Mouse (Mus musculus) MEL (cell line): ENCODE results near the gene Spem2.

Source experiments
- CTCF ChIP-seq, 3 experiments: IDR thresholded peaks in 2 of 3; conservative IDR thresholded peaks in 1 of 3; 2 replicates each; pipeline ENCODE4 v1.5.1; 2011 to 2012; ENCODE audit warnings: low read length in 3 of 3, low read depth in 2 of 3, mild to moderate bottlenecking in 2 of 3, improper control_type of control experiment in 1 of 3, inconsistent platforms in 1 of 3, mixed read lengths in 1 of 3, moderate library complexity in 1 of 3; ENCODE audit not compliant: control insufficient read depth in 1 of 3, insufficient read depth in 1 of 3, poor library complexity in 1 of 3, severe bottlenecking in 1 of 3
- EP300 ChIP-seq, 2 experiments: IDR thresholded peaks; 2 replicates each; pipeline ENCODE4 v1.6.1; 2011; ENCODE audit warnings: improper control_type of control experiment in 2 of 2, low read length in 2 of 2, low read depth in 1 of 2, mild to moderate bottlenecking in 1 of 2
- GATA1 ChIP-seq: IDR thresholded peaks from 2 replicates; pipeline ENCODE4 v1.6.1; 2011; ENCODE audit warnings: low read depth, low read length, improper control_type of control experiment
- NRF1 ChIP-seq: IDR thresholded peaks from 2 replicates; pipeline ENCODE4 v1.6.1; 2014; ENCODE audit warnings: low read depth, mild to moderate bottlenecking, inconsistent platforms, low read length, improper control_type of control experiment, moderate library complexity; ENCODE audit not compliant: poor library complexity, insufficient read depth, severe bottlenecking
- POLR2A ChIP-seq, 2 experiments: IDR thresholded peaks; 2 replicates each; pipeline ENCODE4 v1.6.1; 2011 to 2012; ENCODE audit warnings: low read length in 2 of 2, mild to moderate bottlenecking in 2 of 2, control low read depth in 1 of 2, improper control_type of control experiment in 1 of 2, low read depth in 1 of 2, moderate library complexity in 1 of 2; ENCODE audit not compliant: control insufficient read depth in 1 of 2, insufficient read depth in 1 of 2, poor library complexity in 1 of 2
- TBP ChIP-seq: IDR thresholded peaks from 2 replicates; pipeline ENCODE4 v1.8.0; 2011; ENCODE audit warnings: low read depth, low read length, improper control_type of control experiment
- TCF12 ChIP-seq: IDR thresholded peaks from 2 replicates; pipeline ENCODE4 v1.6.1; 2014; ENCODE audit warnings: low read depth, mild to moderate bottlenecking, inconsistent platforms, low read length, improper control_type of control experiment, moderate library complexity
- ZNF384 ChIP-seq: IDR thresholded peaks from 2 replicates; pipeline ENCODE4 v1.6.1; 2012; ENCODE audit warnings: low read depth, mild to moderate bottlenecking, inconsistent platforms, low read length, improper control_type of control experiment

GRCm38 (mm10) chr11:69795983-69796435 lies 22.3 kb downstream of the Spem2 start:
- no peak for TF ChIP-seq CTCF (IDR thresholded peaks at IDR 0.05 in 2 of 3, conservative IDR thresholded peaks at IDR 0.05 in 1 of 3; ENCODE audit: control insufficient read depth in 1 of 3, insufficient read depth in 1 of 3, low read depth in 2 of 3, low read length in 3 of 3, poor library complexity in 1 of 3, severe bottlenecking in 1 of 3)
- no peak for TF ChIP-seq ZNF384
- no peak for TF ChIP-seq EP300 (IDR thresholded peaks at IDR 0.05; ENCODE audit: low read depth in 1 of 2, low read length in 2 of 2)
- TF ChIP-seq POLR2A (IDR thresholded peaks at IDR 0.05; ENCODE audit: control insufficient read depth in 1 of 2, insufficient read depth in 1 of 2, low read depth in 1 of 2, low read length in 2 of 2, poor library complexity in 1 of 2): no peak; a peak in 1 of 4 replicates
- no peak for TF ChIP-seq NRF1
- TF ChIP-seq TBP: no peak
- no peak for TF ChIP-seq TCF12
- no peak for TF ChIP-seq GATA1
